Mouse (Mus musculus) small intestine, adult 2 months (tissue): ENCODE results near the gene Hsf3. TPM values are rescaled to one million over a fixed set of nuclear protein-coding genes. Genes with fewer than 3 reads are reported as not detected.

Source experiments
- H3K27ac ChIP-seq: fragments of 200-500 bp; 2 replicates; pipeline ENCODE4 v1.5.1; 2012; ENCODE audit warnings: low read depth, low read length, control low read depth, inconsistent platforms; ENCODE audit not compliant: insufficient read depth
- H3K27me3 ChIP-seq: fragments of 200-500 bp; 2 replicates; pipeline ENCODE4 v1.6.1; 2012; ENCODE audit warnings: mild to moderate bottlenecking, moderate library complexity, low read length, inconsistent platforms; ENCODE audit not compliant: control insufficient read depth, insufficient read depth
- H3K36me3 ChIP-seq: fragments of 200-500 bp; 2 replicates; pipeline ENCODE4 v1.6.1; 2012; ENCODE audit warnings: mild to moderate bottlenecking, low read length, control low read depth, inconsistent platforms; ENCODE audit not compliant: control insufficient read depth, insufficient read depth
- H3K4me1 ChIP-seq: fragments of 200-500 bp; 2 replicates; pipeline ENCODE4 v1.6.1; 2012; ENCODE audit warnings: low read length, inconsistent platforms, mixed read lengths; ENCODE audit not compliant: control insufficient read depth, insufficient read depth, insufficient read length
- H3K4me3 ChIP-seq: fragments of 200-500 bp; 2 replicates; pipeline ENCODE4 v1.5.1; 2012; ENCODE audit warnings: low read depth, mild to moderate bottlenecking, control low read depth, inconsistent platforms, low read length, moderate library complexity
- CTCF ChIP-seq: fragments of 200-500 bp; IDR thresholded peaks from 2 replicates; pipeline ENCODE4 v1.5.1; 2012; ENCODE audit warnings: low read depth, mild to moderate bottlenecking, control low read depth, inconsistent platforms, low read length, moderate library complexity, mixed read lengths; ENCODE audit not compliant: insufficient replicate concordance, insufficient read length; ENCODE audit errors: extremely low read depth
- POLR2A ChIP-seq: fragments of 200-500 bp; IDR thresholded peaks from 2 replicates; pipeline ENCODE4 v1.6.1; 2012; ENCODE audit warnings: low read depth, mild to moderate bottlenecking, control low read depth, inconsistent platforms, low read length, moderate library complexity
- WGBS: fragments of 180-500 bp; shearing (Covaris S2); methylation state at CpG from one replicate; pipeline ENCODE4 v1.1.7; 2018; 5-methylcytosine and 5-hydroxymethylcytosine counted together
- polyA plus RNA-seq: library from polyadenylated mRNA; depleted of rRNA; stranded (reverse); fragments of >200 nt; gene quantifications from 2 replicates; pipeline ENCODE4 v1.2.3, GENCODE M21; 2012; rRNA removed

Gene Hsf3
- polyA plus RNA-seq, 1 experiment = not detected

- Histone ChIP-seq H3K27ac (no peak overlapping the region), H3K36me3 (no peaks in the 10 kb centered on the region), H3K4me1 (no peaks in the 10 kb centered on the region), H3K27me3 (no peaks in the 10 kb centered on the region), H3K4me3 (no peak overlapping the region)
- 47% methylated on average over 4 of the region's 4 CpGs for WGBS
- TF ChIP-seq POLR2A = no peak
- no peak for TF ChIP-seq CTCF
Observed at GRCm38 (mm10) chrX:96329764-96330163, 126.3 kb downstream of the Hsf3 start.

- H3K4me1 ChIP-seq = no peaks in the 10 kb centered on the region
- WGBS = 98% methylated on average over 3 of the region's 3 CpGs
- no peak within 1 kb of the TSS for H3K27ac ChIP-seq
- no peaks in the 10 kb centered on the region for H3K36me3 ChIP-seq
- H3K4me3 ChIP-seq = no peak within 1 kb of the TSS
- no peak for TF ChIP-seq CTCF
- no peak for TF ChIP-seq POLR2A
- H3K27me3 ChIP-seq = no peaks in the 10 kb centered on the region
Observed at GRCm38 (mm10) chrX:96293338-96293737, 162.8 kb downstream of the Hsf3 start, which contains the start of gene Vsig4. TSS of gene Vsig4 (minus strand) at chrX:96293438.

GRCm38 (mm10) chrX:96256509-96256908, 199.6 kb downstream of the Hsf3 start:
- H3K27me3 ChIP-seq = no peaks in the 10 kb centered on the region
- no peak overlapping the region for H3K4me3 ChIP-seq
- H3K4me1 ChIP-seq = no peaks in the 10 kb centered on the region
- no peak overlapping the region for H3K27ac ChIP-seq
- no peaks in the 10 kb centered on the region for H3K36me3 ChIP-seq
- no peak for TF ChIP-seq CTCF
- TF ChIP-seq POLR2A = no peak

Other genes starting within 250 kb of the Hsf3 start
- not detected in 2 replicates for gene Vsig4, start 162.9 kb downstream of the Hsf3 start, polyA plus RNA-seq
- 16.4 and 27.1 TPM in 2 replicates for gene Heph, start 935 bp downstream of the Hsf3 start, polyA plus RNA-seq